Mouse (Mus musculus): ENCODE measurements around the gene Bco2.

DNA sequence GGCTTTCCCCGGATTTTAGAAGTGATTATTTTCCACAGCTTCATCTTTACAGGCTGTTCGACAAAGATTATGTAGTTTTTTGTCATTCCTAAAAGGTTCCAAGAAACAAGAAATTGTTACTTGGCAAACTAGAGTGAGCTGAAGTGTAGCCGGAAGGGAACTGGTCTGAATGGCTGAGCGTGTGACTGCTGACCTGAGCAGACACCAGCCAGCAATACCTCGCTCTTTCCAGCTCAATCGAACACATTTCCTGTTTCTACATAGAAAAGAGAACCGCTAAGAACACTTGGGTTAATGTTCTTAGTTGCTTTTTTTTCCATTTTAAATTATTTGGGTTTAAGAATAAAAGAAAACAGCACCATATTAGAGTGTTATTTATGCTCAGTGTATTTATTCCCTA lies 14.8 kb downstream of the Bco2 start:
- TF ChIP-seq EP300 (IDR thresholded peaks at IDR 0.05; ENCODE audit: insufficient read depth, low read depth, low read length) (no peak), CTCF (IDR thresholded peaks at IDR 0.05; ENCODE audit: low read depth, low read length) (no peak)

Measured in ES-Bruce4 (cell line).